Mouse (Mus musculus): ENCODE measurements at regions not wholly inside any gene's neighbourhood (a gene's known extent, or its start where the extent isn't known, plus 50 kb on each side); places are given as distances from the start of the nearest gene placed in this dataset.

- no peaks in the 10 kb centered on the region for H3K36me3 ChIP-seq
- DNase-seq (ENCODE audit: low spot score) = no peak
- H3K27me3 ChIP-seq (ENCODE audit: insufficient read depth, poor library complexity, severe bottlenecking) = no peaks in the 10 kb centered on the region
- no peaks in the 10 kb centered on the region for H3K9me3 ChIP-seq
- WGBS = 70% methylated on average over 10 of the region's 10 CpGs
- H3K4me1 ChIP-seq = no peaks in the 10 kb centered on the region
- no peak overlapping the region for H3K4me3 ChIP-seq
- no peak overlapping the region for H3K27ac ChIP-seq
Measured at GRCm38 (mm10) chr13:47869670-47870532, 391.1 kb upstream of the Id4 start.

DNA sequence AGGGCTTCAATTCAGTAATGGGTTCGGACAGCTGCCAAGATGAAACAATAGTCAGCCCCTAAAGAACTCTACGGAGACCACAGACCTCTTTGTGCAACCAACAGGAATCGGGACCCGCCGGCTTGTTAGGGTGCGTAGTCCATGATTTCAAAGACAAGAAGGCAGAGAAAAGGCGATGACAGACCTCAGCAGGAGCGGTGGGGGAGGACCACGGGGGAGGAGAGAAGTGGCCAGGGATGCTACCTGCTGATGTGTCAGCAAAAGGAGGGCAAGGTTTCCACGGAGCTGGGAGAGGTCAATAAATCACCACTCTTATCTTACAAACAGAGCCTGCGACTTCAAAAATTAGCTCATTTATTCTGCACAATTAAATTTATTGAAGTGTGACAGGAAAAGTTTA, 388.4 kb upstream of the Id4 start:
- Histone ChIP-seq H3K4me3 (no peak overlapping the region), H3K9me3 (no peaks in the 10 kb centered on the region), H3K36me3 (no peaks in the 10 kb centered on the region), H3K27me3 (ENCODE audit: insufficient read depth, poor library complexity, severe bottlenecking) (no peaks in the 10 kb centered on the region), H3K27ac (no peak overlapping the region), H3K4me1 (no peaks in the 10 kb centered on the region)
- no peak for DNase-seq (ENCODE audit: low spot score)
- WGBS = 45% methylated on average over 11 of the region's 11 CpGs

GRCm38 (mm10) chr13:47892569-47892968, 368.5 kb upstream of the Id4 start:
- no peaks in the 10 kb centered on the region for H3K36me3 ChIP-seq
- no peaks in the 10 kb centered on the region for H3K4me1 ChIP-seq
- H3K27me3 ChIP-seq (ENCODE audit: insufficient read depth, poor library complexity, severe bottlenecking) = no peaks in the 10 kb centered on the region
- 88% methylated on average over 4 of the region's 4 CpGs for WGBS
- H3K27ac ChIP-seq = no peak overlapping the region
- no peak overlapping the region for H3K4me3 ChIP-seq
- no peaks in the 10 kb centered on the region for H3K9me3 ChIP-seq
- no peak for DNase-seq (ENCODE audit: low spot score)

- Histone ChIP-seq H3K36me3 (no peaks in the 10 kb centered on the region), H3K27me3 (ENCODE audit: insufficient read depth, poor library complexity, severe bottlenecking) (no peaks in the 10 kb centered on the region), H3K9me3 (no peaks in the 10 kb centered on the region), H3K27ac (no peak overlapping the region), H3K4me3 (no peak overlapping the region), H3K4me1 (no peaks in the 10 kb centered on the region)
- 59% methylated on average over 1 of the region's 1 CpGs for WGBS
- DNase-seq (ENCODE audit: low spot score) = no peak
Measured at GRCm38 (mm10) chr13:47894331-47894730, 366.7 kb upstream of the Id4 start.

GRCm38 (mm10) chr13:47895256-47895655, 365.8 kb upstream of the Id4 start:
- H3K27ac ChIP-seq = no peak overlapping the region
- no peak for DNase-seq (ENCODE audit: low spot score)
- no peaks in the 10 kb centered on the region for H3K36me3 ChIP-seq
- H3K4me1 ChIP-seq = no peaks in the 10 kb centered on the region
- 79% methylated on average over 6 of the region's 6 CpGs for WGBS
- H3K27me3 ChIP-seq (ENCODE audit: insufficient read depth, poor library complexity, severe bottlenecking) = no peaks in the 10 kb centered on the region
- H3K4me3 ChIP-seq = no peak overlapping the region
- no peaks in the 10 kb centered on the region for H3K9me3 ChIP-seq

- Histone ChIP-seq H3K27me3 (ENCODE audit: insufficient read depth, poor library complexity, severe bottlenecking) (no peaks in the 10 kb centered on the region), H3K27ac (no peak overlapping the region), H3K4me3 (no peak overlapping the region), H3K4me1 (no peaks in the 10 kb centered on the region), H3K9me3 (no peaks in the 10 kb centered on the region), H3K36me3 (no peaks in the 10 kb centered on the region)
- 87% methylated on average over 4 of the region's 4 CpGs for WGBS
- DNase-seq (ENCODE audit: low spot score) = no peak
Measured at GRCm38 (mm10) chr13:47896646-47897045, 364.4 kb upstream of the Id4 start.

DNA sequence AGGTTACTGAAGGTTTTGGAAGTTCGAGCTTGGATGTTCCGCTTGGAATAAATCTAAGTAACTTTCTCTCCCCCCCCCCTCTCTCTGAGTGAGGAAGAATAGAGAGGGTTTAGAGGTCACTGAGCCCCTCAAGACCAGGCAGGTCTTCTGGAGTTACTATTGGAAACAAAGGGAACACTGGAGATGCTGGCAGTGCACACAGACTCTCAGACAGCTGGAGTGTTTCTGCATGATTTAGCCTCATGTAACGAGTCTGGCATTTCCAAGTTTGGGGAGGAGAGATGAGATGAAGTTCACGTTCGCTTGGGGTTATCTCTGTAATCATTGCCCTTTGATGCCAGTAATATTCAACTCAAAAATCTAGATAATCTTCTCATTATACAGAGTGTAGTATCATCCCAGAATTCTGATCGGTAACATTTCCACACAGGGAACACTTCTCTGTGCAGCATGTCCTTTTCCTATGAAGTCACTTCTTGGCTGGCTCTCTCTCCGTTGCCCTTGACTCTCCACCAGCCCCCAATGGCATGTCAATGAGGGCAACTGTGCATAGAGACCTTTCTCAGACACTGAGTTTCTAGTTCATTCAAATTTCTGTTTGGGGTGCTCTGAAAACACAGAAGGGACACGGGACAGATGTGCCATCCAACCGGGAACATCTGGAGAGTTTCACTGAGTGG, 351.0 kb upstream of the Id4 start:
- Histone ChIP-seq H3K4me3 (no peak overlapping the region), H3K27me3 (ENCODE audit: insufficient read depth, poor library complexity, severe bottlenecking) (no peaks in the 10 kb centered on the region), H3K9me3 (no peaks in the 10 kb centered on the region), H3K4me1 (no peaks in the 10 kb centered on the region), H3K36me3 (no peaks in the 10 kb centered on the region), H3K27ac (no peak overlapping the region)
- no peak for DNase-seq (ENCODE audit: low spot score)
- 82% methylated on average over 9 of the region's 9 CpGs for WGBS

- DNase-seq (ENCODE audit: low spot score) = no peak
- 68% methylated on average over 3 of the region's 3 CpGs for WGBS
- Histone ChIP-seq H3K4me1 (no peaks in the 10 kb centered on the region), H3K36me3 (no peaks in the 10 kb centered on the region), H3K4me3 (no peak overlapping the region), H3K27ac (no peak overlapping the region), H3K9me3 (no peaks in the 10 kb centered on the region), H3K27me3 (ENCODE audit: insufficient read depth, poor library complexity, severe bottlenecking) (no peaks in the 10 kb centered on the region)
Measured at GRCm38 (mm10) chr13:47910531-47910910, 350.5 kb upstream of the Id4 start.

- Histone ChIP-seq H3K36me3 (no peaks in the 10 kb centered on the region), H3K9me3 (peaks cover 2% of the 10 kb centered on the region; the same call in 1 of the 2 replicates), H3K4me1 (no peaks in the 10 kb centered on the region), H3K27ac (no peak overlapping the region), H3K27me3 (ENCODE audit: insufficient read depth, poor library complexity, severe bottlenecking) (no peaks in the 10 kb centered on the region), H3K4me3 (no peak overlapping the region)
- 86% methylated on average over 8 of the region's 8 CpGs for WGBS
- DNase-seq (ENCODE audit: low spot score) = no peak
Measured at GRCm38 (mm10) chr13:47916456-47916855, 344.6 kb upstream of the Id4 start.

DNA sequence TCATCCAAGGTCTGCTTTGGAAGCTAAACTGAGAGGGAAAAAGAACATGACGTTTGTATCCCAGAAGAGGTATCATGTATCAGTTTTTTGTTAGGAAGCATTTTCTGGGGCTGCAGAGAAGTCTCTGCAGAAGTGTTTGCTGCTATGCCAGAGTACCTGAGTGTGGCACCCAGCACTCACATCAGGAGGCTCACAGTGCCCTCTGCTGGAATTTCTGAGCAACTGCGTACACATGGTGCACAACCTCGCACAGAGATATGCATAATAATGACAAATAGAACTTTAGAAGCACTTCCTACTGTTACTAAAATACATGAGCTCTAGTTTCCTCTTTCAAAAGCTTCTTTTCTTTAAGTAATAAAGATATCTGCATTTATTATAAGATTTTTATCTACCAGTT, 343.7 kb upstream of the Id4 start:
- no peak overlapping the region for H3K27ac ChIP-seq
- peaks cover 2% of the 10 kb centered on the region; the same call in 1 of the 2 replicates for H3K9me3 ChIP-seq
- 92% methylated on average over 3 of the region's 3 CpGs for whole genome bisulfite sequencing
- H3K4me1 ChIP-seq = no peaks in the 10 kb centered on the region
- no peaks in the 10 kb centered on the region for H3K27me3 ChIP-seq (ENCODE audit: insufficient read depth, poor library complexity, severe bottlenecking)
- H3K36me3 ChIP-seq = no peaks in the 10 kb centered on the region
- no peak overlapping the region for H3K4me3 ChIP-seq
- no peak for DNase-seq (ENCODE audit: low spot score)

- H3K4me1 ChIP-seq = no peaks in the 10 kb centered on the region
- DNase-seq (ENCODE audit: low spot score) = no peak
- H3K36me3 ChIP-seq = no peaks in the 10 kb centered on the region
- no peak overlapping the region for H3K4me3 ChIP-seq
- 53% methylated on average over 5 of the region's 5 CpGs for WGBS
- H3K9me3 ChIP-seq = peaks cover 2% of the 10 kb centered on the region; the same call in 1 of the 2 replicates
- H3K27ac ChIP-seq = no peak overlapping the region
- H3K27me3 ChIP-seq (ENCODE audit: insufficient read depth, poor library complexity, severe bottlenecking) = no peaks in the 10 kb centered on the region
Measured at GRCm38 (mm10) chr13:47921044-47921443, 340.0 kb upstream of the Id4 start.

DNA sequence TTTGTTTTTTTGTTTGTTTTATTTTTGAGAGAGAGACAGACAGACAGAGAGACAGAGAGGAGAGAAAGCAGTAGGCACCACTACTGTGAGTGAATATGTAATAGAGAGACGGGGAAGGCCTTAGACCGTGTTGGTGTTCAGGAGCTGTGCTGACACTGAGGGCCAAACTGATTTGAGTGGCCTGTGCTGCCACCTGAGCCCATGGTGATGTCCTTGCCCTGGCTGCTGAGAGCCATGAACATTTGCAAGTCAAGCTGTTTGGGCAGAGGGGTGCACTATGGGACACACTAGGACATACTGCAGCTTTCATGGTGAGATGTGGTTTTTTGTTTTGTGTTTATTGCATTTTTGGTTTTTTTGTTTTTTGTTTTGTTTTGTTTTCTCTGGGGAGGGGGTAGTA, 320.3 kb upstream of the Id4 start:
- Histone ChIP-seq H3K27me3 (ENCODE audit: insufficient read depth, poor library complexity, severe bottlenecking) (no peaks in the 10 kb centered on the region), H3K4me3 (no peak overlapping the region), H3K27ac (no peak overlapping the region), H3K4me1 (no peaks in the 10 kb centered on the region), H3K9me3 (no peaks in the 10 kb centered on the region), H3K36me3 (no peaks in the 10 kb centered on the region)
- WGBS = 88% methylated on average over 2 of the region's 2 CpGs
- no peak for DNase-seq (ENCODE audit: low spot score)

GRCm38 (mm10) chr13:47942368-47942787, 318.6 kb upstream of the Id4 start:
- DNase-seq (ENCODE audit: low spot score) = no peak
- 18% methylated on average over 8 of the region's 8 CpGs for WGBS
- Histone ChIP-seq H3K36me3 (no peaks in the 10 kb centered on the region), H3K4me3 (peak overlapping the region; percentile 36; the same call in 1 of the 2 replicates), H3K27ac (no peak overlapping the region), H3K4me1 (no peaks in the 10 kb centered on the region), H3K9me3 (no peaks in the 10 kb centered on the region), H3K27me3 (ENCODE audit: insufficient read depth, poor library complexity, severe bottlenecking) (no peaks in the 10 kb centered on the region)
